Mouse (Mus musculus) retina, embryonic 14.5 days (tissue): ENCODE measurements around the gene Olfr1217.
"Not testable (repeated sequence)": the region's sequence is repeated elsewhere in the genome, so short reads cannot be mapped to it uniquely, and the experiment has no call there.

ENCODE experiments used
- DNase-seq: peaks from one replicate; pipeline ENCODE4 v3.0.0-alpha.2; 2015; ENCODE audit warnings: low spot score

The Olfr1217 gene

GRCm38 (mm10) chr2:89031965-89032364 is at the start of gene Olfr1217:
TSS of gene Olfr1217 (minus strand) at chr2:89032065.
- DNase-seq, result no peak

GRCm38 (mm10) chr2:89081487-89081886 is 49.6 kb upstream of the Olfr1217 start:
- DNase-seq, result no peak

GRCm38 (mm10) chr2:89061087-89061486 is 29.2 kb upstream of the Olfr1217 start, which contains the start of gene Olfr1218:
TSS of gene Olfr1218 (minus strand) at chr2:89061187.
- DNase-seq, result no peak

- DNase-seq, result not testable (repeated sequence)
Measured at GRCm38 (mm10) chr2:89021436-89021835, 10.4 kb downstream of the Olfr1217 start.

- no peak for DNase-seq
Measured at GRCm38 (mm10) chr2:89018240-89018639, 13.6 kb downstream of the Olfr1217 start, which contains the start of gene Olfr1216. TSS of gene Olfr1216 (minus strand) at chr2:89018340.

- DNase-seq, result no peak
Measured at GRCm38 (mm10) chr2:89006873-89007272, 25.0 kb downstream of the Olfr1217 start, which contains the start of gene Olfr1215. TSS of gene Olfr1215 (minus strand) at chr2:89006973.

- DNase-seq, result no peak
Measured at GRCm38 (mm10) chr2:88992553-88992952, 39.3 kb downstream of the Olfr1217 start, which contains the start of gene Olfr1214. TSS of gene Olfr1214 (minus strand) at chr2:88992653.

- no peak for DNase-seq
Measured at GRCm38 (mm10) chr2:88980181-88980580, 51.7 kb downstream of the Olfr1217 start, which contains the start of gene Gm13762. TSS of gene Gm13762 (minus strand) at chr2:88980281.
